Mouse (Mus musculus) cerebellum, postnatal 10 days (tissue): ENCODE measurements around the gene Smim8.
"Not testable (repeated sequence)": the region's sequence is repeated elsewhere in the genome, so short reads cannot be mapped to it uniquely, and the experiment has no call there.

Experiments
- DNase-seq, 2 experiments: peaks; one replicate each; pipeline ENCODE4 v3.0.0; 2021; ENCODE audit warnings: mixed read lengths in 2 of 2

Gene Smim8

GRCm38 (mm10) chr4:34777677-34778527 is at the start of gene Smim8:
Gene Smim8 (minus strand): TSS chr4:34778423.
- peak; percentile 97 to 98 for DNase-seq

GRCm38 (mm10) chr4:34823901-34824300 is 45.7 kb upstream of the Smim8 start:
- no peak for DNase-seq

GRCm38 (mm10) chr4:34819904-34820303 is 41.7 kb upstream of the Smim8 start:
- DNase-seq = no peak

GRCm38 (mm10) chr4:34801166-34802034 is 23.2 kb upstream of the Smim8 start:
- DNase-seq = no peak

- no peak for DNase-seq
These were observed 19.8 kb upstream of the Smim8 start for GRCm38 (mm10) chr4:34798005-34798404.

- no peak for DNase-seq
These were observed 19.2 kb upstream of the Smim8 start for GRCm38 (mm10) chr4:34797294-34797983.

- no peak for DNase-seq
These were observed 18.1 kb upstream of the Smim8 start for GRCm38 (mm10) chr4:34796294-34796693.

GRCm38 (mm10) chr4:34786476-34786875 is 8.3 kb upstream of the Smim8 start:
- no peak for DNase-seq

GRCm38 (mm10) chr4:34785646-34786045 is 7.4 kb upstream of the Smim8 start:
- DNase-seq = no peak

- DNase-seq = peak in 1 of 2 experiments; percentile 24
These were observed 6.6 kb upstream of the Smim8 start for GRCm38 (mm10) chr4:34784865-34785264.

GRCm38 (mm10) chr4:34782730-34783129 is 4.5 kb upstream of the Smim8 start:
- peak; percentile 44 to 47 for DNase-seq

- no peak for DNase-seq
These were observed 6.4 kb downstream of the Smim8 start for GRCm38 (mm10) chr4:34771652-34772371.

GRCm38 (mm10) chr4:34756163-34756562 is 22.1 kb downstream of the Smim8 start, which contains the start of gene Gm136:
Gene Gm136 (minus strand): TSS chr4:34756263.
- DNase-seq = no peak

- DNase-seq = peak; percentile 31 to 51
These were observed 29.0 kb downstream of the Smim8 start for GRCm38 (mm10) chr4:34749236-34749635.

- DNase-seq = no peak
These were observed 43.8 kb downstream of the Smim8 start for GRCm38 (mm10) chr4:34734461-34734860.

GRCm38 (mm10) chr4:34733415-34733814 is 44.8 kb downstream of the Smim8 start:
- not testable (repeated sequence) for DNase-seq

- DNase-seq = peak; percentile 75 to 85
These were observed 48.3 kb downstream of the Smim8 start, which contains the start of gene Cfap206 for GRCm38 (mm10) chr4:34729851-34730341. Gene Cfap206 (minus strand): TSS chr4:34730206.

- DNase-seq = not testable (repeated sequence)
These were observed 52.5 kb downstream of the Smim8 start for GRCm38 (mm10) chr4:34725710-34726109.

GRCm38 (mm10) chr4:34724306-34724705 is 53.9 kb downstream of the Smim8 start:
- no peak for DNase-seq

- no peak for DNase-seq
These were observed 55.0 kb downstream of the Smim8 start for GRCm38 (mm10) chr4:34723186-34723585.

GRCm38 (mm10) chr4:34720127-34720895 is 57.9 kb downstream of the Smim8 start:
- DNase-seq = no peak
